Mouse (Mus musculus) intestine, postnatal 0 days (tissue): Measurements from ENCODE around the gene Patz1. TPM values are rescaled to one million over a fixed set of nuclear protein-coding genes. Genes with fewer than 3 reads are reported as not detected.

Source experiments
- ATAC-seq: fragments of 200-750 bp; cut with Nextera tagmentation; 2 replicates; pipeline ENCODE4 v1.8.0; 2017; ENCODE audit warnings: mild to moderate bottlenecking, moderate TSS enrichment, moderate library complexity
- H3K27ac ChIP-seq: fragments of 300-500 bp; sonication (generic); 2 replicates; pipeline ENCODE4 v1.5.1; 2014; ENCODE audit warnings: mild to moderate bottlenecking, low read depth, low read length, moderate library complexity
- H3K27me3 ChIP-seq: fragments of 300-500 bp; sonication (generic); replicated peaks from 2 replicates; pipeline ENCODE4 v1.6.1; 2014; ENCODE audit warnings: low read length, mixed read lengths; ENCODE audit not compliant: control insufficient read depth, insufficient read depth
- H3K36me3 ChIP-seq: fragments of 300-500 bp; sonication (generic); 2 replicates; pipeline ENCODE4 v1.6.1; 2014; ENCODE audit warnings: mild to moderate bottlenecking, moderate library complexity; ENCODE audit not compliant: control insufficient read depth, insufficient read depth
- H3K4me1 ChIP-seq: fragments of 300-500 bp; sonication (generic); replicated peaks from 2 replicates; pipeline ENCODE4 v1.6.1; 2014; ENCODE audit warnings: antibody characterized with exemption, low read length, mixed read lengths; ENCODE audit not compliant: control insufficient read depth, insufficient read depth
- H3K4me2 ChIP-seq: fragments of 300-500 bp; sonication (generic); replicated peaks from 2 replicates; pipeline ENCODE4 v1.6.1; 2014; ENCODE audit warnings: low read depth, mild to moderate bottlenecking, moderate library complexity
- H3K4me3 ChIP-seq: fragments of 300-500 bp; sonication (generic); 2 replicates; pipeline ENCODE4 v1.5.1; 2014; ENCODE audit warnings: low read depth, low read length
- H3K9ac ChIP-seq: fragments of 300-500 bp; sonication (generic); 2 replicates; pipeline ENCODE4 v1.6.1; 2014; ENCODE audit warnings: mild to moderate bottlenecking, low read depth, low read length
- H3K9me3 ChIP-seq: fragments of 300-500 bp; sonication (generic); 2 replicates; pipeline ENCODE4 v1.6.1; 2016; ENCODE audit warnings: mixed run types; ENCODE audit not compliant: control insufficient read depth
- CTCF ChIP-seq: sonication (generic); IDR thresholded peaks from 2 replicates; pipeline ENCODE4 v1.5.1; 2016; ENCODE audit warnings: low read depth, mild to moderate bottlenecking, control low read depth, antibody characterized with exemption, moderate library complexity
- WGBS: fragments of 180-500 bp; shearing (Covaris S2); extraction: QIAGEN DNeasy Blood & Tissue Kit; methylation state at CpG from one replicate; pipeline ENCODE4 v1.1.7; 2014; 5-methylcytosine and 5-hydroxymethylcytosine counted together
- polyA plus RNA-seq: library from polyadenylated mRNA; unstranded; fragments of >200 nt; fragmentation: Nextera tagmentation; extraction: Ambion mirVana; gene quantifications from 2 replicates; pipeline ENCODE4 v1.2.1, GENCODE M21; 2015

Gene Patz1
- polyA plus RNA-seq, 1 experiment from 2014 or later = 10.7 TPM

- no peak overlapping the region for H3K9ac ChIP-seq
- no peak overlapping the region for H3K4me2 ChIP-seq
- no peaks in the 10 kb centered on the region for H3K36me3 ChIP-seq
- H3K4me1 ChIP-seq = 0 out of 2 replicates have a peak, but pooled peaks cover 2% of the 10 kb centered on the region
- TF ChIP-seq CTCF = no peak
- no peak overlapping the region for H3K4me3 ChIP-seq
- 89% methylated on average over 6 of the region's 6 CpGs for WGBS
- no peak overlapping the region for H3K27ac ChIP-seq
- H3K9me3 ChIP-seq = 0 out of 2 replicates have a peak, but pooled peaks cover 6% of the 10 kb centered on the region
- ATAC-seq = no peak
- H3K27me3 ChIP-seq = no peaks in the 10 kb centered on the region
Observed at GRCm38 (mm10) chr11:3283645-3284044, 5.0 kb upstream of the Patz1 start.

DNA sequence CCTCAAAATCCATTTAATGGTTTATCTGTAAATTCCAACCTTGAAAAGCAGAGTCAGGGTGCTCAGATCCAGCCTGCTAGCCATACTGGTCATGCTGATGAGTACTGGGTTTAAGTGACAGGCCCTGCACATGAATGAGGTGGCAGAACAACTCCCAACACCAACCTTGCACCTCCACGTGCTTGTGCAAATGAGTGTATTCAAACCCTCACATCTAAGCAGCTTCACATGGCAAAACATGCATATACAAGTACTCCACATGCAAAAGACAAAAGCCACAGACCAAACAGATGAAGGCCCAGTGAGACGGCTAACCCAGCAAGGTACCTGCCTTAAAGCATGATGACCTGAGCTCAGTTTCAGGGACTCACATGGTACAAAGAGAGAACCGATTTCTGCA is 2.7 kb upstream of the Patz1 start:
- Histone ChIP-seq H3K27me3 (no peaks in the 10 kb centered on the region), H3K27ac (no peak overlapping the region), H3K4me2 (no peak overlapping the region), H3K4me3 (no peak overlapping the region), H3K9ac (no peak overlapping the region), H3K36me3 (no peaks in the 10 kb centered on the region), H3K4me1 (0 out of 2 replicates have a peak, but pooled peaks cover 3% of the 10 kb centered on the region), H3K9me3 (0 out of 2 replicates have a peak, but pooled peaks cover 6% of the 10 kb centered on the region)
- no peak for ATAC-seq
- TF ChIP-seq CTCF = no peak
- 89% methylated on average over 3 of the region's 3 CpGs for WGBS

- H3K9ac ChIP-seq = no peak overlapping the region
- WGBS = 33% methylated on average over 6 of the region's 6 CpGs
- no peak for TF ChIP-seq CTCF
- no peaks in the 10 kb centered on the region for H3K27me3 ChIP-seq
- H3K4me3 ChIP-seq = no peak overlapping the region
- no peaks in the 10 kb centered on the region for H3K9me3 ChIP-seq
- H3K4me2 ChIP-seq = no peak overlapping the region
- H3K36me3 ChIP-seq = no peaks in the 10 kb centered on the region
- no peak for ATAC-seq
- H3K4me1 ChIP-seq = 0 out of 2 replicates have a peak, but pooled peaks cover 3% of the 10 kb centered on the region
- H3K27ac ChIP-seq = no peak overlapping the region
Observed at GRCm38 (mm10) chr11:3287131-3287530, 1.5 kb upstream of the Patz1 start.

DNA sequence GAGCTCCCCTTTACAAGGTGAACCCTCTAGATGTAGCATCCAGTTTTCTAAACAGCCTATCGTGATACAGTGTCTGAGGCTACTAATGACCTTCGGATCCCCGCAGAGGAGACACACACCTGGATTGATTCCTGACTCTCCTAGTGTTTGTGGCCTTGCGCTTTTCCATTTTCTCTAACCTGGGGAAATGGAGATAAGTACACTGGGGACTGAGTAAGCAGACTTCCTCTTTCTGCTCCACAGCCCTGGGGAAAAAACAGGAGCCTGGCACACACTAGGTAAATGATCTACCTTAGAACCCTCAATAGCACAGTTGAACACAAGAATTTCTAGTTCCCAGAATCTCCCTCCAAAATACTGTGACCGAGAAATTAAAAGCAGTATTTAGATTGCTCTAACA is 753 bp upstream of the Patz1 start:
- H3K27ac ChIP-seq = no peak overlapping the region
- 50% methylated on average over 5 of the region's 5 CpGs for WGBS
- TF ChIP-seq CTCF = no peak
- H3K36me3 ChIP-seq = no peaks in the 10 kb centered on the region; the same call in 1 of the 2 replicates
- H3K4me1 ChIP-seq = 0 out of 2 replicates have a peak, but pooled peaks cover 7% of the 10 kb centered on the region
- H3K9me3 ChIP-seq = no peaks in the 10 kb centered on the region
- H3K9ac ChIP-seq = no peak overlapping the region
- no peaks in the 10 kb centered on the region for H3K27me3 ChIP-seq
- peak overlapping the region; percentile 99; the same call in 1 of the 2 replicates for H3K4me2 ChIP-seq
- ATAC-seq = no peak
- no peak overlapping the region for H3K4me3 ChIP-seq

DNA sequence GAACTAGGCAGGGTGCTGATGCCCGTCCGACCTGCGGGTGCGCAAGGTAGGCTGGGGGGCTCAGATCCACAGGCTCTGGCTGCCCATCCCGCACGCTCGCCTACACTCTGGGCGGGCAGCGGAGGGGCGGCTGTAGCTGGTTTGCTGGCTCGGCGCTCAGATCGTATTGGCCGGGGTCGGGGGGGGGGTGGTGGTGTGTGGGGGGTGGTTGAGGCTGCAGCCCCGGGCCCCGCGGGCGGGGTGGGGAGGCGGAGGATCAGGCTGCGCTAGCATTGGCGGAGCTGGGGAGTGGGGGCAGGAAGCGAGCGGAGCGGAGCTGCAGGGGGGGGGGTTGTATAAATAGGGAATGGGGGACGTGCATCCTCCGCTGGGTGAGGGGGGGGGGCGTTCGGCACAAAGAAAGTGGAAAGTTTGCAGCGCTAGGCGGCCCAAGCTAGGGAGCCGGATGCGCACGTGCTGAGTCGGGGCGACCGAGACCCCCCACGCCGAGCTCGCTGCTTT is 678 bp downstream of the Patz1 start:
- no peaks in the 10 kb centered on the region for H3K27me3 ChIP-seq
- peak overlapping the region; percentile 91 for H3K27ac ChIP-seq
- H3K36me3 ChIP-seq = peaks cover 6% of the 10 kb centered on the region
- peak overlapping the region; percentile 99 for H3K4me2 ChIP-seq
- no peaks in the 10 kb centered on the region for H3K9me3 ChIP-seq
- WGBS = 1% methylated on average over 35 of the region's 40 CpGs
- peak overlapping the region; percentile 88 for H3K4me3 ChIP-seq
- no peak for TF ChIP-seq CTCF
- peak overlapping the region; percentile 84 for H3K9ac ChIP-seq
- ATAC-seq = peak; percentile 46
- 0 out of 2 replicates have a peak, but pooled peaks cover 7% of the 10 kb centered on the region for H3K4me1 ChIP-seq

DNA sequence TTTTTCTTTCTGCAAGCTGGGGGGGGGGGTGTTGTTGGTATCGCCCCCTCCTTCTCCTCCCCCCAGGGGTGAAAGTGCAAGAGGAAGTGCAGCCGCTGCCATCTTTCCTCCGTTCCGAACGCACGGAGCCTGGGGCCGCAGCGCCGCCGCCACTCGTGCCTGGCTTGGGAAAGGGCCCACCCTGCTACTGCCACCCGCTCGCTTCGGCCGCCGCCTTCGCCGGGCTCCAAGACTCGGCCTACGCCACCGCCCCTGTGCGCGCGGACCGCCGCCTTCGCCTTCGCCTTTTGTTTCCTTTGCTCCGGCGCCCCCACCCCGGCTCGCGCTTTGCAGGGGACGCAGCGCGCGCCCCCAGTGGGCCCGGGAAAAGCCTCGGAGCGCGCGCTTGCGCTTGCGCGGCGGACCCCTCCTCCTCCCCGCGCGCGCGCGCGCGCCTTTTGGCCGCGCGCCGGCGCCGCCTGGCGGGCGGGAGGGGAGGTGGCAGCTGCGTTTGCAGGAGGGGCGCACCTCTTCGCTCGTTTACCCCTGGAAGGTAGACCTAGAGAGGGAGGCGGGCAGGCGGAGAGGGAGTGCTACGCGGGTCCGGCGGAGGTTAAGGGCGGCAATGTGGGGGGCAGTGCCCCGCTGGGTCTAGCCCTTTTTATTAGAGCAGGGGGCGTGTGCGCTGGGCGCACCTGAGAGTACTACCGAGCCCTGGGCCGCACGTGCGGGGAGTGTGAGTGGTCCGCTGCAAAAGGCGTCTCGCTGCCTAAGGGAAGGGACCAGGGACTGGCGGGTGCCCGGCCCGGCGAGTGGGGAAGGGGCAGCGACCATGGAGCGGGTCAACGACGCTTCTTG is 1.3 kb downstream of the Patz1 start:
- peak; percentile 78 for TF ChIP-seq CTCF
- Histone ChIP-seq H3K36me3 (peaks cover 12% of the 10 kb centered on the region), H3K9me3 (no peaks in the 10 kb centered on the region), H3K4me3 (peak overlapping the region; percentile 88), H3K27me3 (no peaks in the 10 kb centered on the region), H3K9ac (peak overlapping the region; percentile 84), H3K27ac (peak overlapping the region; percentile 91), H3K4me2 (peak overlapping the region; percentile 99), H3K4me1 (0 out of 2 replicates have a peak, but pooled peaks cover 7% of the 10 kb centered on the region)
- WGBS = under 1% methylated on average over 79 of the region's 92 CpGs
- ATAC-seq = peak; percentile 62
